Mouse (Mus musculus) testis, adult 10 weeks (tissue): Measurements from ENCODE around the gene Zbtb21. TPM values are rescaled to one million over a fixed set of nuclear protein-coding genes. Genes with fewer than 3 reads are reported as not detected.

Source experiments
- polyA plus RNA-seq: library from polyadenylated mRNA; stranded (reverse); fragments of 350-450 nt; fragmentation: Illumina TruSeq; extraction: RNeasy Lipid Tissue Mini Kit (QIAGEN cat#74804); gene quantifications from one replicate; pipeline ENCODE4 v1.2.3, GENCODE M21; 2014; ENCODE audit warnings: low read depth, low replicate concordance

Gene Zbtb21
- polyA plus RNA-seq = 3.7 TPM

DNA sequence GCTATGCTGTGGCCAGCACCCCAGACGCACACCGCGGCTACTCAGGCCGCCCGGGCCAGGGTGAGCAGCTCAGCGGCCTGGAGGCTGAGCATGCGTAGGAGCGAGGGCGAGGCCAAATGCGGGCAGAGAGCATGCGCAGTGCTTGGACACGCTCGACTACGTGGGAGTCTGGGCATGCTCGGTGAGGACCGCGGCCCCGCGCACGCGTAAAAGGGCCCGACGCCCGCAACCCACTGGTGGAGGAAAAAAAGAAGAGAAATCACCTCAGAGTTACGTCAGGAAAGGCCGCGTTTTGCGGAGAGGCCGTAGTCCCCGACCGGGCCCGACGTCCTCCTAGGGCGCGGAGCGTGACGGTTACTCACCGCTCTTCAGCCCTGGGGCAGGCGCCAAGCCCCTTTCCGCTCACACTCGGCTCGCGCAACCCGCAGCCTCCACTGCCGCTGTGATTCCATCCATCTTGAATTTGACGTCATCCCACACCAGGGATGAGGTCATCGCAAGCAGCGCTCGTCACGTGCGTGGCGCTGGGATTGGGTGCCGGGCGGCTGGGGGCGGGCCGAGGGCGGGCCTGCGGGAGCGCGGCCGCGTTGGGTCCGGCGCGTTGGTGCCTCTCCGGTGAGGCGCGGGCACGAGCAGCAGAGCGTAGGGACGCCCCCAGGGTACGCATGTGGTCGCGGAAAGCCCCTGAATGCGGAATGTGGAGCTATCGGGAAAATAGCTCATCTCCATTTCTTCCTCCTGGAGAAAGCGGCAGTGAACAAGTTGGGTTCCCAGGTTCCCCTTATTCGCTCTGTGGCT lies at the start of gene Zbtb21, which contains the start of gene C2cd2:
Gene Zbtb21, minus strand, starts transcription at position 472 of the 798 bp plus-strand sequence.
Gene C2cd2, minus strand, starts transcription at position 448 of the 798 bp plus-strand sequence.

DNA sequence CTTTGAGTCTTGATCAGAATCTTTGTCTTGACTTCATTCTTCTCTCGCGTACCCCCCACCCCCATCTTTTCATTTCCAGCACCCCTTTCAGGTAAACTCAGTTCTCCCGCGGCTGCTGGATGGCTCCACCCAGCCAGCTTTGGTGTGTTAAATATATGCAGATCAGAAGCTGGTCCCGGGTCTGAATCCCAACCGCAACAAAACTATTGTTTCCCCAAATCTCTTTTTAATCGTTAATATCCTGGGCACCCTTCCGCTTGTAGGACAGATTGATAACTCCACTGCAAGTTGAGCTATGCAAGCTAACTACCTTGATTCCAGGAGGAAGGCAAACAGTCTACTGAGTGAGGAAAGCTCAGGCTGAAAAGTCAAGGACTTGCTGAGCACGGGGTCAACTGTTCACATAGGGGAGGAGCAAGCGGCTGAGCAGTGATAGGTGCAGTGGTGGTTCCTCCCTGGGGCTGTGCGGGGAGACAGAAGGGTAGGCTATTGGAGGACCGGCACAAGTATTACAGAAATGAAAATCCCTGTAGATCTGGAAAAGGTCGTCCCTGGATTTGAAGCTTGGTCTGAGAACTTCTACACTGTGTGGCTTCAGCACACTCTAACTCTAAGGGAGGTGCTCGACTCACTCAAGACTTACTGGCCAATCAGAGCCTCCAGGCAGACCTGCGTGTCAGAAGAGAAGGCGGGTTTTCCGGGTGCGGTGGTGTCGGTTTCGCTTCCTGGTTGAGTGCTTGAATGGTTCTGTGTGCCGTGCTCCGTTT lies 34.4 kb upstream of the Zbtb21 start, which contains the start of gene B230307C23Rik:
Gene B230307C23Rik, plus strand, starts transcription at position 700 of the 767 bp plus-strand sequence.

Other genes starting within 250 kb of the Zbtb21 start
- 1.0 TPM for gene Ripk4, start 198.8 kb downstream of the Zbtb21 start, polyA plus RNA-seq
- gene Prdm15, start 110.8 kb downstream of the Zbtb21 start, polyA plus RNA-seq = 1.4 TPM
- gene C2cd2, start within 50 bp of the Zbtb21 start, polyA plus RNA-seq = 13.7 TPM
- 14.0 TPM for gene B230307C23Rik, start 34.7 kb upstream of the Zbtb21 start, polyA plus RNA-seq
- gene A630089N07Rik, start 119.8 kb upstream of the Zbtb21 start, polyA plus RNA-seq = 3.3 TPM